Mouse (Mus musculus): Measurements from ENCODE around the gene Gm26920.

Gm26920 gene

GRCm38 (mm10) chr7:30060341-30060740 lies 29.9 kb downstream of the Gm26920 start:
- DNase-seq (ENCODE audit: low read depth, low spot score): no peak

GRCm38 (mm10) chr7:30053591-30053990 lies 36.6 kb downstream of the Gm26920 start:
- no peak for DNase-seq (ENCODE audit: low read depth, low spot score)

DNA sequence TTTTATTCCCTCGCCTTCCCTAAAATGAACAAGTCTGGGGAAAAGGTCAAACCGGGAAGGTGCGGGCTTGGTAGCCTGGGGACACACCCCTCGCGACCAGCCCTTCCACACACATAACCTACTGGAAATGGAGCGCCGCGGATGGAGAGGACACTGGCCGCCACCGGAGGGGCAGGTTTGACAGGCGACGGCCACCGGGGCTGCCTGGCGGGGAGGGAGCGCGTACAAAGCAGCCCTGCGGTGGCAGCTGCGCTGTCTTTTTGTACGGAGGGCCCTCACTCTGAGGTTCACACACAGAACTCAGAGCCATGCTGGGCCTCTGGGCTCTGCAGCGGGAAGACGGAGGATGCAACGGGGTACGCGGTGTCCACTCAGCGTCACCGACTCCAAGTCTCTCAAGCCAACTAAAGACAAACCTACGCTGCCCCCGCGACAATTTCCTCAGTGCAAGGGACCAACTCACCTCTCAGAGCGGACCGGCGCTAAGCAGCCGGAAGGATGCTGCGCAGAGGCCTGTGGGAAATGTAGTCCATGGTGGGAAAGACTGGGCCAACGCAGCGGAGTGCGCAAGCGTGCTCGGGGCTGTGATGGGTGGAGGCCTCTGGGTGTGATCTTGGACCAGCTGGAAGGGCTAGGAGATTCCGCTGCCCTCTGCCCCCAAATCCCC lies 39.2 kb downstream of the Gm26920 start, which contains the start of gene Zfp14:
Zfp14 (minus strand) TSS at position 499 of the 667 bp plus-strand sequence.
- DNase-seq (ENCODE audit: low read depth, low spot score): peak; percentile 81

GRCm38 (mm10) chr7:30048126-30048525 lies 42.1 kb downstream of the Gm26920 start:
- DNase-seq (ENCODE audit: low read depth, low spot score): no peak

DNA sequence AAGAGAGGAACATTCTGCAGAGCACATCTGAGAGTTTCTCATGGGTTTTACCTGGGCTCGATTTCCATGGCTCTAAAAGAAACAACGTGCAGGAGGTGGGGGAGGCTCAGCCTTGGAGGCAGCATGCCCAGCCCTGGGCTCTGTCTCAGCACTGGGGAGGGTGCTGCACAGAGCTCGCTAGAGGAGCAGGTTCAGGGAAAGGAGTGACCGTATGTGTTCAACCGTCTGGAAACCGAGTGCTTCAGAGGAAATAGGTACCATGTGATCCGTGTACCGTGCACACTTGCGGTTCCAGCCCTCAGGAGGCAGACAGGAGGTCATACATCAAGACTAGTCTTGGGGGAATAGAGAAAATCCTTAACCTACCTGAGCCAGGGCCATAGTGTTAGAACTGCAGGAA lies 45.9 kb downstream of the Gm26920 start:
- DNase-seq (ENCODE audit: low read depth, low spot score): no peak

DNA sequence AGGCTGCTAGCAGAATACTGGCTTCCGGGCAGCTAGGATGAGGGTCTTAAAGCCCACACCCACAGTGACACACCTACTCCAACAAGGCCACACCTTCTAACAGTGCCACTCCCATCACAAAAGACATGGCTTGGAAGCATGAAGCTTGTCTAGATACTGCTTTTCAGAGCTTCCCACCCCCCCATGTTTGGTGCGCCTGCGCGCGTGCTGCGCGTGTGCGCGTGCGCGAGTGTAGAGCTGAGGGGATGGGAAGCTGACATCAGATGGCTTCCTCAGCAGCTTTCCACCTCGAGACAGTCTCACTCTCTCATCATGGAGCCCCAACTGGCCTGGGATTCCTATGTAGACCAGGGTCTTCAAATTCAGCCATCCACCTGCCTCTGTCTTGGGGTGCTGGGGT lies 55.9 kb downstream of the Gm26920 start:
- DNase-seq (ENCODE audit: low read depth, low spot score): no peak

GRCm38 (mm10) chr7:30031379-30031778 lies 58.8 kb downstream of the Gm26920 start:
- no peak for DNase-seq (ENCODE audit: low read depth, low spot score)

GRCm38 (mm10) chr7:30030677-30031076 lies 59.5 kb downstream of the Gm26920 start:
- DNase-seq (ENCODE audit: low read depth, low spot score): no peak

DNA sequence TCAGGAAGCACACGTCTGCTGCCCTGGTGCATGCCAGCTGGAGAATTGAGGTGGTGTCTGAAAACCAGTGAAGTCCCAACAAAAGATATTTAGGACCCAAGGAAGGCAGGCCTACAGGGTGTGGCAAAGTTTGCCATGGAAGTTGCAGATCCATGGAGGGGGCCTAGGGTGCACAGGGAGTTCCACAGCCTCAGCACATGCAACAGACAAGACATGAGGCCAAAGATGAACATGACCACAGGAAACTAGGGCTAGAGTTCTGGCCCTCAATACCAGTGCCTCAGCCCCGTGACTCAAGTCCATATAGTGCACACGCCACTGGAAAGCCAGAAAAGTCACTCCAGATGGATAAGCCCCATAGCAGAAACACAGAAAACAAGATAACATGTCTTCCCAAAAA lies 61.6 kb downstream of the Gm26920 start:
- DNase-seq (ENCODE audit: low read depth, low spot score): no peak

DNA sequence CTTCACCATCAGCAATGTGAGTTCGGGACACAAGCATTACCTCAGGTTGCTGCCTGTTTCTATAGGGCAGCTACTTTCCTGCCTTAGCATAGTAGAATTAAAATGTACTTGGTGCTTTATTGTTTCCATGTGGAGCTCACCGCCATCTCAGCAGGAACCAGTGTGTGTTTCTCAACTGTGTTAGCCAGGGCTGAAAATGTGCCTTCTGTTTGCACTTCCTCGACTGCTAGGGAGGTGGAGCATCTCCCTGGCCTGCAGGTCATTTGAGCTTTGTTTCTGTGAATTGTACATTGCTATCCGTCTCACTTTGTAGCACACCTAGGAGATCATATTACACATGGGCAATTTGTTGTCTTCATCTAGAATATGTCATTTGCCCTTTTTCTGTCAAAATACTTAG lies 62.9 kb downstream of the Gm26920 start:
- DNase-seq (ENCODE audit: low read depth, low spot score): no peak

GRCm38 (mm10) chr7:30025358-30025757 lies 64.9 kb downstream of the Gm26920 start:
- no peak for DNase-seq (ENCODE audit: low read depth, low spot score)

DNA sequence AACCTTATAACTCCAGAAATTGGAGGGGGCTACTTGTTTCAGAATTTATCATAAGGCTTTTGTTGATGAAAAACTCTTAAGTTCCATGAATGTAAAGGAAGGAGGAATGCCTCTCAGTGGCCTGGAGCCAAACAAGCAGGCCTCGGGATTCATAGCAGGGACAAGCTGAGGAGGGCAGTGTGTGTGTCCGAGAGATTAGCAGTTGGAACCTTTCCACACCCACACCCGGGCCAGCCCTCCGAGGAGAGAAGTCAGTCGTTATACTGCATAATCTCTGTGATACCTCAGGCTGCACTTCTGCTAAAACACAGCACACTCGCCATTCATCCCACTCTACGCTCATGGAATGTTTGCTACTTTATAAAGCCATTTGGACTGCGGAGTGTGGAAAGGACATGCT lies 66.4 kb downstream of the Gm26920 start:
- no peak for DNase-seq (ENCODE audit: low read depth, low spot score)

- no peak for DNase-seq (ENCODE audit: low read depth, low spot score)
Measured at GRCm38 (mm10) chr7:30023324-30023723, 66.9 kb downstream of the Gm26920 start.

DNA sequence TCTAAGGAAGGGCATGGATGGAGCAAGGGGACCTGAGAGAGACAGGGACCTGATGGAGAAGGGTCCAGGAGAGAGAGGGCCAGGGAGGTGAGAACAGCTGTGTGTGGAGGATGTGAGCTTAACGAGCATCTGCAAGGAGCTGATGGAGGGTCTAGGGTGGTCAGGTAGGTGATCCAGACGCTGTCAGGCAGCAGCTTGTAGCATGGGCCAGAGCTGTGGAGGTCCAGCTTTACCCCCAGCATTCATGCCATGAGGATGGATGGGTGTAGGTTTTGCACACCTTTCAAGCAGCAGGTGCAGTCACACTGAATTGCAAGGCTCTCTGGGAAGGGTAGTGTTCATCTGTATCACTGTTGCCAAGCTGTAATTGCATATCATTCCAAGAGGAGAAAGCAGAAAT lies 70.7 kb downstream of the Gm26920 start:
- DNase-seq (ENCODE audit: low read depth, low spot score): no peak

DNA sequence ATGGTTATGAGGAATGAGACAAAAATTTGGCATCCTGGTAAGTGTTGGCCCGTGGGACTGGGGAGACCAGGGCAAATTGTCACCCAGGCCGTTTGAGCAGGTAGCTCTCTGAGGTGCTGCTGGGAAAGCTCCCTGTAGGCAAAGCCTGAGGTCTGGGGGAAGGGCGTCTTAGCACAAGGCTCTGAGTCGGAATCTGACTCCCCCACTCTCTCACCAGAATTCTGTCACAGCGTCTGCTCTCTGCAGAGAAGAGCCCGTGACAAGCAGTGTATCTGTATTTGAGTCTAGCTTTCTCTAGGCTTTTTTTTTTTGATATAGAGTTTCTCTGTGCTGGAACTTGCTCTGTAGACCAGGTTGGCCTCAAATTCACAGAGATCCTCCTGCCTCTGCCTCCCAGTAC lies 73.0 kb downstream of the Gm26920 start:
- no peak for DNase-seq (ENCODE audit: low read depth, low spot score)

DNA sequence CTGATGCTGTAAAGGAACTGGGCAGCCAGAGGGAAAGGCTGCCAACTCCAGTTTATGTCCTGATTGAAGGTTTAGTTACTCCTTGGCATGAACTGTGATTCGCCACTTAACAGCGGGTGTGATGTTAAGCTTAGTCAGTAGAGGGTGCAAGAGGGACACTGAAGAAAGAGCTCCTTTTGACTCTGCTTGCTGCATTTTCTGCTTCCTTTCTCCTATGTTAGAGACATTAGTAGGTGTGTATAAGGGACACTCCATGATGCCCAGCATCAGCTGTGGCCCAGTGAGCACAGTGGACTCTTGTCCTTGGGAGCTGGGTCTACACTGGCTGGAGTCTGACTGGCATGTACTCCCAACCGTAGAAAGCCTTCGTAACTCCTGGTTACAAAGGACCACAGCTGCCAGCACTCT lies 77.2 kb downstream of the Gm26920 start:
- DNase-seq (ENCODE audit: low read depth, low spot score): peak; percentile 38

DNA sequence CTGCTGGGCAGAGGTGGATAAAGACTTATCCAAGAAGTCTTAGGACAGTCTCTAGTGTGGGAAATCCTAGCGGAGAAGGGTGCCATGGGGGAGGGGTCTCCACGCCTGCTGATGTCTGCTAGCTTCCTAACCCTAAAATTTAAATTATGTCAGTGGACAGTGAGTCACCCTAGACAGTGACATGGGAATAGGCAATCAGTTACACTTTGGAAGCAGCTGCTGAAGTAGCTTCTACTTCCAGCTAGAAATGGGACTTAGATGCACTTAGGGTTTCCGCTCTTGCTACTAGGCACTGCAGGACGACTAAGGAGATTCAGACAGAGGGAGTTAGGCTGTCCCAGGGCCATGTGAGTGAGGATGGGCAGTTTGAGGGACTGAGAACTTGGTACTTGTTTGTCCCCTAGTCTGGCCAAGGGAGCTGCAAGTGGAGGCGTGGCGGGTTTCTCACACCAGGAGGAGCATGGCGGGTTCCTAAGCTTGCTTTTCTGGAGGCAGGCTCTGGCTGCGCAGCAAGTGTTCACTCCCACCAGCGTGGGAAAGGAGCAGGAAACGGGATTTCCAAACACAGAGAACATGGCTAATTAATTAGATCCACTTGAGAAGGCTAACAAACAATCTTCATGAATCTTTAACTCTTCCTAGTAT lies 79.5 kb downstream of the Gm26920 start:
- DNase-seq (ENCODE audit: low read depth, low spot score): no peak

- DNase-seq (ENCODE audit: low read depth, low spot score): peak; percentile 39
Measured at GRCm38 (mm10) chr7:30009321-30010085, 80.7 kb downstream of the Gm26920 start.

- no peak for DNase-seq (ENCODE audit: low read depth, low spot score)
Measured at GRCm38 (mm10) chr7:30008020-30008690, 82.1 kb downstream of the Gm26920 start.

GRCm38 (mm10) chr7:30007601-30008000 lies 82.6 kb downstream of the Gm26920 start:
- DNase-seq (ENCODE audit: low read depth, low spot score): no peak
